Mouse (Mus musculus) B cell, adult 2 months (primary cell): ENCODE measurements at regions not wholly inside any gene's neighbourhood (a gene's known extent, or its start where the extent isn't known, plus 50 kb on each side); places are given as distances from the start of the nearest gene placed in this dataset.
A peak's percentile ranks its signal among the peaks of the same experiment; 100 is the strongest.

ENCODE experiments used
- DNase-seq, 2 experiments: peaks; one replicate each; pipeline ENCODE4 v3.0.0; 2022

- no peak for DNase-seq
Observed at GRCm38 (mm10) chr4:58728641-58729040, 58.9 kb downstream of the Olfr267 start.

DNA sequence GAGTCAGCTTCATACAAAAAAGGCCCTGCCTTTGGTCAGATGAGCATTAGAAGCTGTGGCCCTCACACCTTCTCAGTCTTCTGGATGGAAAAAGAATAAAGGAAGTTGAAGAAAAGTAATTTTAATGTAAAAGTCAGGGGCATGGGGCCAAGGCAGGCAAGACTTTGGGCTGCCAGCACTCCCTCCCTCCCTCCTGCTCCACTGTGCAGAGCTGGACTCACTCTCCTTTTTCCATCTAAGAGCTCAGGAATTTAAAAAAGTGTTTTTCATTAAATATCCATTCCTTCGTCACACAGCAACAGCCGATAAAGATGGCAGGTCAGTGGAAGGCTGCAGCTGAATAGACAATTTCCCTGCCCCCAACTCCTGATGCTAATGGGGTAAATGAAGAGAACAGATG, 61.1 kb downstream of the Olfr267 start:
- DNase-seq, result no peak

- DNase-seq, result no peak
Observed at GRCm38 (mm10) chr4:58722772-58723171, 64.7 kb downstream of the Olfr267 start.

- DNase-seq, result no peak
Observed at GRCm38 (mm10) chr4:58720682-58721081, 66.8 kb downstream of the Olfr267 start.

DNA sequence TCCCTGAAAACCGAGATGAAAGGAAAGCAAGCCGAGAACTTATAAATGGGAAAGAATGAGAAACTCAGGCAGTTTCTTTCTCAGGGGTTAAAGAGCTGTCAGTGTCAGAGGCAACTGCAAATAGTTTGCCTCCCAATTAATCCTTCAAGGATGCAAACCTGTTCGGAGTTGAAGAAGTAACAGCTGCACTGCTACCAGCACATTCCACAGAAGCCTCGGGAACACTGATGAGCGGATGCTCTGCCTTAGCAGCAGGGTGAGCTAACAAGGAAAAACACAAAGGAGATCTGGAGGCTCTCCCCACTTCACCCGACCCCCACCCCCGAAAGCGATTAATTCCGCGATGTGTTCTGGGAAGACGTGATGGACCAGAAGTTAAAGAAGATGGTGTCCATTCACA, 71.1 kb downstream of the Olfr267 start:
- no peak for DNase-seq

- DNase-seq, result no peak
Observed at GRCm38 (mm10) chr4:58715846-58716245, 71.7 kb downstream of the Olfr267 start.

DNA sequence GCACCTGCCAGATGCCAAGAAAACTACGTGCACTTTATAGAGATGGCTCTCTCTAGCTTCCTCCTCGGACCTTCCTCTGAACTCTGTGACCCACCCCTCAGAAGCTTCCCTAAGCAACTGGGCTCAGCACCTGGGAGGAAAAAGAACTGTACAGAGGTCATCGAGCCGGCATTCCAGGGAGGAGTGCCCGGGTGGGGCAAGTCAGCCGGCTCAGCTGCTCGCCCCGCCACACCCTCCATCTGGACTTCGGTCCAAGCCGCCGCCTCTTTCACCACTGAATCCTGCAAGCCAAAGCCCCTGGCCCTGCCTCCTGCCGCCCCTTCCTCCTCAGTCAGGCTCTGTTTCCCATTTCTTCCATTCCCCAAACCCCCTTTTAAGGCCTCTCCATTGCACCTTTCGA, 73.3 kb downstream of the Olfr267 start:
- DNase-seq, result no peak

DNA sequence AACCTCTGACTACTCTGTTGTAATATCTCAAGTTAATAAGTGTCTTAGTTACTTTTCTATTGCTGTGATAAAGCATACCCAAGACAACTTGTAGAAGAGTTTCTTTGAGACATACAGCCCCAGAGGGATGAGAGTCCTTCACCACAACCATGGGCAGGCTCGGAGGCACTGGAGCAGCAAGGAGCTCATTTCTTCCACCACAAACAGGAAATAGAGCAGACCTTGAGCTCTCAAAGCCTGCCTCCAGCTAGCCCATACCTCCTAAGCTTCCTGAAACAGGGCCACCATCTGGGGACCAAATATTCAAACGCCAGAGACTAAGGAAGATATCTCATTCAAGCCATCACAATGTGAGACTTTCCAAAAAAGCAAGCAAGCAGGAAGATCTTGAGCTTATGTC, 74.6 kb downstream of the Olfr267 start:
- DNase-seq, result peak in 1 of 2 experiments; percentile 9

- DNase-seq, result no peak
Observed at GRCm38 (mm10) chr4:58712166-58712565, 75.3 kb downstream of the Olfr267 start.

- no peak for DNase-seq
Observed at GRCm38 (mm10) chr4:58699236-58699798, 88.2 kb downstream of the Olfr267 start.

- DNase-seq, result no peak
Observed at GRCm38 (mm10) chr4:58698828-58699227, 88.7 kb downstream of the Olfr267 start.

DNA sequence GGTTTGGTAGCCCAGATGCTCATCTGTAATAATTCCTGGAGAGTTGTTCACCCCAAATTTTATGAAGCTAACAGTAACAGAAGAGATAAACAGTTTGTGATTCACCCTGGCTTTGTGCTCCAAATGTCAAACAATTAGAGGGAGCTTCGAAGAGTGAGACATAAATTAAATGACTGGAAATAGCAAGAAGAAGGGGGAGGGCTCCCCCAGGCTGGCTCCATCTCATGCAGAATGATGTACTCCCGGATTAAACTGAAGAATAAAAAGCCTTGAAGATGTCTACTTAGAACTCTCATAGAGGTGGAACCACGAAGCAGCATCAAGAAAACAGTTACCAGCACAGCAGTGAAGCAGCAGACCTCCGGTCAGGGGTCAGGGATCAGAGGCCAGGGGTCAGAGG, 90.8 kb downstream of the Olfr267 start:
- DNase-seq, result no peak

- DNase-seq, result no peak
Observed at GRCm38 (mm10) chr4:58695281-58695680, 92.2 kb downstream of the Olfr267 start.

DNA sequence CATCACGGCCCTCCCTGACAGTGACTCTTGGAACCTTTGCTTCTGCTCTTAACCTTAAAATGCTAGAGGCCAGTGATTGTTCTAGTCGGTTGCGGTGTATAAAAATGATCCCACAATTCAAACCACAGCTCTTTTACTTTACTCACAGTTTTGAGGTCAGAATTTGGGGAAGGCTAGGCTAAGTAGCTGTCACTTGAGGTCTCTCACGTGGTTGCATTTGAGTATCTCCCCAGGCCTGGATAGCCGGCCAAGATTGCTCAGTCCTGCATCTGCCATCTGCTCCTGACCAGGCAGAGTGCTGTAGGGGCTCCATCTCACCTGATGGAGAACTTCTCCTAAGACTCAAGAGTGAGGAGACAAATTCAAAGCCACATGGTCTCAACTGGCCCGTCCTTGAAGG, 94.5 kb downstream of the Olfr267 start:
- DNase-seq, result no peak

DNA sequence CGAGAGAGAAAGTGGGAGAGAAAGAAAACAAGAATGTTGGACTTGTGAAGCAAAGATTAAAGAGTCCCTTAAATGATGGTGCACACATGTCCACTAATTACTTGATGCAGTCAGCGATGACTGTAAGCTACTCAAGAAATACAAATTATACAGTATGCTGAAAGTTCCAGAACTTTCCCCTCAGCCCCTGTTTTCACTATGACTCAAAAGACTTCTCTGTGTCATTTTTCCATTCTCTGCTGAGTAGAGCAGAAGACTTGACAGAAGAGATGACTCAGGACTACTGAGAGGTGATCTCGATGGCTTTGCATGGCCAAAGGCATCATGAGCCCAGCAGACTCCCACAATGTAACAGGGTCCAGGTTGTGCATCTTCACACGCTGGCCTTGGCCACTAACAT, 105.6 kb downstream of the Olfr267 start:
- DNase-seq, result no peak

- no peak for DNase-seq
Observed at GRCm38 (mm10) chr4:58677701-58678385, 109.7 kb downstream of the Olfr267 start.

- DNase-seq, result no peak
Observed at GRCm38 (mm10) chr4:58671406-58672035, 116.0 kb downstream of the Olfr267 start.

GRCm38 (mm10) chr4:58670906-58671250, 116.6 kb downstream of the Olfr267 start:
- no peak for DNase-seq

GRCm38 (mm10) chr4:58670107-58670905, 116.6 kb upstream of the Lpar1 start:
- DNase-seq, result no peak

DNA sequence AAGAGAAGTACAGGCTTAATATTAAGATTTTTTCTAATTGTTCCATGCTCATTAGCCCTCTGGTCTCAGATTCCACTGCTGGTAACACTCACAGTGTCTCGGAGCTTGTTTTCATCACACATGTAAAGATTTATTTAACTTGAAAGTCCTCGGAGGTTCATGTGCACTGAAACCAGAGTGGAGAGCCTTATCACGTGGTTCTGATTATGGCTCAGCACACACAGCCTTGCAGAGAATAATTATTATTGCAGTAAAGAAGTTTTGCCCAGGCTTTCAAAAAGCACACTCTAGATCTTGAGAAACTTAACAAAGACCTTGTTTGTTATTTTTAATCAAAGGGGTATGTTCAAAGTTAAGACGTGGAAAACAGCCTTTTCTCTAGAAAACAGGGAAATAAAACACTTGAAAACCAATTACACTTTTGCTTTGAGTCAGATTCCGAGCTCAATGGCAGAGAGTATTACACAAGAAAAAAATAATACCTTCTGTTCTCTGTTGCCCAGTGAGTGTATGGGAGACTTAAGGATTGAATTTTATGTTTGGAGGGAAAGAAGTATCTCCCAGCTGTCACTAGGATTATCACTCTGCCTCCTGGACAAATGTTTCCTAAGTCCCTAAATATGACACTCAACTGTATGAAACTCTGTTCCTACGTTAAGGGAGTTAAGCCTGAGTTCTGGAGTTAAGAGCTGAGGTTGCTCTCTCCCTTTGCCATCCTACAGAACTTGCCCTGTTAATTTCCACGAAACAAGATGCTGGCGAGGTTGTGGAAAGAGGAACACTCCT, 114.9 kb upstream of the Lpar1 start:
- DNase-seq, result no peak

- DNase-seq, result no peak
Observed at GRCm38 (mm10) chr4:58663628-58664205, 110.0 kb upstream of the Lpar1 start.

GRCm38 (mm10) chr4:58661781-58662293, 108.1 kb upstream of the Lpar1 start:
- no peak for DNase-seq
